In the genomic region with DNA sequence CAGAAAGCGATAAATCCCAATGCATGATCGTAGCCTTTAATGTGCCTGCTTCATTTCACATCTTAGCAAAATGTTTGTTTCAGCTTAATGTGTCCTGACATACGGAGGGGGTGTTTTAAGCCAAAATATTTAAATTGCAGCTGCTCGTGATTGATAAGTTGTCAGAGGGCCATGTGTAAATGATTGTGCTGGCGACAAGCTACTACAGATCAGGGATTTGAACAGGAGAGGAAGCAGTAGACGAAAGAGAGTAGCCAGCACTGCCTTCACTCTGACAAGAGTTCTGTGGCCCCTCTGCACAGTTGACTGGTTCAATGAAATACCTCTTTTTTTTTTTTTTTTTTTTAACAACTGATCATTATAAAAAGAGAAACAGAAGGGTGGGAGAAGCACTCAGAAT, we compare ENCODE assay signal across 24 mouse cellular contexts.
"Had no signal": no experiment of that assay in that cellular context is flagged by ENCODE, and none has a peak within 500 bp of the region (broad histone marks: within the 10 kb centered on the region; RNA-seq: fewer than 3 reads in every experiment).

No protein-coding gene starts in this region.

- H3K4me3 ChIP-seq: heart, embryonic 10.5 days; heart, embryonic 12.5 days; hindbrain, embryonic 13.5 days; hindbrain, embryonic 15.5 days; kidney, embryonic 15.5 days; limb, embryonic 13.5 days; limb, embryonic 15.5 days; liver, embryonic 12.5 days had no signal

- H3K4me2 ChIP-seq: heart, embryonic 12.5 days; hindbrain, embryonic 13.5 days; hindbrain, embryonic 15.5 days; kidney, embryonic 15.5 days; limb, embryonic 13.5 days; limb, embryonic 15.5 days; liver, embryonic 12.5 days had no signal

- H3K27me3 ChIP-seq: heart, embryonic 12.5 days; hindbrain, embryonic 13.5 days; hindbrain, embryonic 15.5 days; kidney, embryonic 15.5 days; limb, embryonic 13.5 days; limb, embryonic 15.5 days; liver, embryonic 12.5 days had no signal

- H3K9ac ChIP-seq: heart, embryonic 12.5 days; hindbrain, embryonic 13.5 days; hindbrain, embryonic 15.5 days; kidney, embryonic 15.5 days; limb, embryonic 13.5 days; limb, embryonic 15.5 days; liver, embryonic 12.5 days; liver, embryonic 14.5 days had no signal

- H3K9me3 ChIP-seq: heart, embryonic 10.5 days; heart, embryonic 12.5 days; hindbrain, embryonic 13.5 days; hindbrain, embryonic 15.5 days; kidney, embryonic 15.5 days; limb, embryonic 13.5 days; limb, embryonic 15.5 days; liver, embryonic 12.5 days had no signal

- H3K36me3 ChIP-seq: heart, embryonic 10.5 days; heart, embryonic 12.5 days; hindbrain, embryonic 13.5 days; hindbrain, embryonic 15.5 days; kidney, embryonic 15.5 days; limb, embryonic 13.5 days; limb, embryonic 15.5 days; liver, embryonic 12.5 days had no signal

- ATAC-seq: hindbrain, postnatal 0 days; intestine, embryonic 16.5 days; liver, embryonic 12.5 days had no signal

- DNase-seq: gastrocnemius, postnatal 14 days; gastrocnemius, postnatal 36 days; heart, adult 18-20 months; heart, postnatal 10 days; kidney, adult 11 months; kidney, adult 2 months; kidney, adult 9 months; kidney, postnatal 14 days; kidney, postnatal 36 days; layer of hippocampus, adult 9-11 months; layer of hippocampus, postnatal 36 days; left cerebral cortex, postnatal 4 days had no signal

- H3K4me1 ChIP-seq: heart, embryonic 10.5 days; heart, embryonic 12.5 days; hindbrain, embryonic 13.5 days; hindbrain, embryonic 15.5 days; kidney, embryonic 15.5 days; limb, embryonic 13.5 days; limb, embryonic 15.5 days; liver, embryonic 12.5 days had no signal

- H3K27ac ChIP-seq: heart, embryonic 10.5 days; hindbrain, embryonic 13.5 days; hindbrain, embryonic 15.5 days; hindbrain, postnatal 0 days; kidney, embryonic 15.5 days; kidney, postnatal 0 days; limb, embryonic 13.5 days; limb, embryonic 15.5 days; liver, embryonic 12.5 days; liver, embryonic 14.5 days had no signal
